Mouse (Mus musculus) c-Kit-positive CD71-positive TER-119-negative erythroid progenitor cells, embryonic 14.5 days (primary cell): ENCODE data around the gene Traf3ip2.

ENCODE experiments used
- DNase-seq: peaks from one replicate; pipeline ENCODE4 v3.0.0-alpha.2; 2013; ENCODE audit warnings: low read depth

Traf3ip2 gene

DNA sequence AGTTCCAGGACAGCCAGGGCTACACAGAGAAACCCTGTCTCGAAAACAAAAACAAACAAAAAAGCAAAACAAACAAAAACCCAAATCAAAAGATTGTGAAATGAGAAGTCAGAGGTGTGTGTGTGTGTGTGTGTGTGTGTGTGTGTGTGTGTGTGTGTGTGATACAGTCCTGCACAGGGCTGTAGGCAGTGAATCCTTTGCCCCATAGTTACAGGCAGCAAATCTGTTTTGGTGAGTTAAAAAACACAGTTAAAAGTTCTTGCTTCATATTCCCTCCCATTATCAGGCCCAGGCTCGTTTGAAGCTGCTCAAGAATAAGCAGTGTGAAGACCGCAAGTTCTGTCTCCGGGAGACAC lies at the start of gene Traf3ip2:
Gene Traf3ip2 (plus strand): TSS at position 302 of the 356 bp plus-strand sequence.
- no peak for DNase-seq

DNA sequence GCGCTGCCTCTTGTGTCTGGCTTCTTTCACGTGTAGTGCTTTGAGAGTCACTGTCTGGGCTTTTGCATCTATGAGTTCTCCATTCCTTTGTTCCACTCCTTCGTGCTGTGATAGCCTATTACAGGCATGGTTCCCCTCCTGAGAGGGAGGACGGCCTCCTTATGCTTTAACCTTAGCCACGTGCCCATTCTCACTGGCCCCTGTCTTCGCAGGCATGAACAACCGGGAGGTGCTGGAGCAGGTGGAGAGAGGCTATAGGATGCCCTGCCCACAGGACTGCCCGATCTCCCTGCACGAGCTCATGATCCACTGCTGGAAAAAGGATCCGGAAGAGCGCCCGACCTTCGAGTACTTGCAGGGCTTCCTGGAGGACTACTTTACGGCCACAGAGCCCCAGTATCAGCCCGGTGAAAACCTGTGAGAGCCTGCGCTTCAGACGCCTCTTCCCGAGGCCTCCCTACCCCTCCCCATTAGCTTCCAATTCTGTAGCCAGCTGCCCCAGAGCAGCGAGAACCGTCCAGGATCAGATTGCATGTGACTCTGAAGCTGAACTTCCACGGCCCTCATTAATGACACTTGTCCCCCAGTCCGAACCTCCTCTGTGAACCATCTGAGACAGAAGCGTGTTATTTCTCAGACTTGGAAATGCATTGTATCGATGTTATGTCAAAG lies 49.0 kb upstream of the Traf3ip2 start:
- no peak for DNase-seq

DNA sequence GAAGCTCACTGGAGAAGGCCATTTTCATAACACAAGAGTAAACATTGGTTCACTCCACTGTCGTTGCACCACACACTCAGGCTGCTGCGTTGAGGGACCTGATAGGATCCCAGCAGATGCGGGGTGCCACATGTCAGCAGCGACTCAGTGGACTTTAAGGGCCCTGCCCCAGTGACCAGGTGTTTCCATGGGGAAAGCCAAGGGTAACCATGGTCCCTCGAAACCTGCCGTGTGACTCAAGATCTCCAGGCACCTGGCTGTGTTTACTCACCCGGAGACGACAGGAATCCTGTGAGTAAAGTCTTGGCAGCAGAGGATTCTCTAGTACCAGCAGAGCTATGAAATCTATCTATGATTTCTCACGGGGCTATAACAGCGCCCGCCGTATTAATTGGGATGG lies 45.8 kb upstream of the Traf3ip2 start:
- DNase-seq: no peak

DNA sequence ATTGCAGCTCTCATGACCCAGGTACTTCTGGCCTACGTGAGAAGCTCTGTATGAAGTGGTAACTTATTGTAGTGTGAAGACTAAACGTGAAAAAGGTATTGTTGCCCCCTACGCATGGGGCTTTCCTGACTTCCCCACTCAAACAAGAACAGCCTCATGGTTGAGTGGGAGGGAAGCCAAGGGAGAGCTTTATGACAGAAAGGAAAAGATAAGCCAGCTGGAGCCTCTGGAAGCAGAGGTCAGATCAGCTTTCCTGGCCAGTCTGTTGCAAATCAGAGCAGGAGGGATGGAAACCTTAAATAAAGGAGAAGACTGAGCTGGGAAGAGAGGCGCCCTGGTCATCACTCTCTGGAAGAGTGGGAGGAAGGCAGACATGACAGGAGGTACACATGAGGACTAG lies 43.7 kb upstream of the Traf3ip2 start:
- DNase-seq: no peak

DNA sequence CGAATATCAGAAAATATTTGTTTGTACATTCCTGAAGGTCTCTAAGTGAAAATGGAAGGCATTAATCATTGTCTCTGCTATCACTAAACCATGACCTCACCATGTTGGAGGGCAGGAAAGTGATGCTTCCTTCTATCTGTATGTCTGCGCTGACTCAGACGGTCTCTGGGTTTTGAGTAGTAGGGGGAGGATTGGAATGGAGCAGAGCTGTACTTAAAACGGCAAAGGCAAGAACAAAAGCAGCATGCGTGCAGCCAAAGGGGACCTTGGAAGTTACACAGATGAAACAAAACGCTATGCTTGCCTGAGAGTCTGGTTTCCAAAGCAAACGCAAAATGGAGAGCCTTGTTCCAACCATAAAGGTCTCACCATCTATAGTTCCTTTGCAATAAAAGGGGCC lies 41.7 kb upstream of the Traf3ip2 start:
- no peak for DNase-seq

DNA sequence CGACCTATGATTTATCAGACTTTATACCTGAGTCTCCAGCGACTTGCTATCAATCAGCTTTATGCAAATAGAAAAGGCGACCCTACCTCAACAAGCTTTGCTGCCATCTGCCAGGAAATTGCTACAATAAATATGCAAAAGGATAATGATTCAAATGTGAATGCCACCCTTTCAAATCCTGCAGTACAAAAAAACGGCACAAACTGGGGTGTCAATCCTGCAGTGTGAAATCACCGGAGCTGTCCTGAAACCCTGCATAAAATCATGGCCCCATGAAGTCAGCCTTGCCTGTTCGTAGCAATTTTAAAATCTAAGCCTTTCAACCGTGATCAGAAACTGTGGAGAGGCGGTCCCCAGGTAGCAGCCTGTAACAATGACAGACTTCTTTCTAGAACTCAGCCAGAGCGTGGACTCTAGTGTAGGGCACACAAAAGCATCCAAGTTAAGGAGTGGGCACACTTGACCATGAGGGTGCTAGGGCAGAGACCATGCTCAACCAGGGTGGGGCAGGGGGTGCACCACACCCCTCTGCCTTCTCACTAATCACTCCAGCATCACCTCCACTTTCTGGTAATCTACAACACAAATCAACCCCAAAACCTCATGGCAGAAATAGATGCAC lies 40.6 kb upstream of the Traf3ip2 start:
- DNase-seq: no peak

DNA sequence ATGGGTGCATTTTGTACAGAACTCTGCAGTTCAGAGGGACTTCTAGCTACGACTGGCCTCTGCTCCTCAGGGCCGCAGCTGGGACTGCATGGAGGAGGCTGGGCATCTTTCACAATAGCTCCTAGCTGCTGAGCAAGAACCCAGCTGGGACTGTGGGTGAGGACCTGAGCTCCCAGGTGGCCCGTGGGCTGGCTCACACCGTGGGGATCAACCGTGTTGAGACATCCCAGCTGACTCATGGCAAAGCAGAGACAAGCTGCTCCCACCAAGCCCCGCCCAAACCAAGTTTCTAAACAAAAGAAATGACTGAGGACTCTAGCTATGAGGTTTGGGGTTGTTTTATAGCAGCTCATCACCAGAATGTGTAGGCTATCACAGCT lies 40.1 kb upstream of the Traf3ip2 start:
- DNase-seq: no peak

DNA sequence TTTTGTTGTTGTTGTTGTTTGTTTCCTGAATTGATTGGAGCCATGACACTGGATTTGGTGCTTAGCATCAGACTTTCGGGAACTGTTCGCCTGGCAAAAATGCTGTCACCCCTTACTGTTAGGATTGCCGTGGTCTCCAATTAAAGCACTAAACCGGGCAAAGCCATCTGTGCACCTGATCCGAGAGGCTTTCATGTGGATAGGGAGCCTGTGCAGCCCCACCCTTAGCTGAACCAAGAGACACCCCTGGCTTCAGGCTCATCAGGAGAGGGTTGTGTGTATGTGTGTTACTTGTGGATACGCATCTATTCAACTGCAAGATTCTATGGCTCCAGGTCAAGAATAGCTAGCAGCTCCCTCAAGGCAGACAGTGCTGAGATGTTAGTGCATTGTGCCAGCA lies 36.3 kb upstream of the Traf3ip2 start:
- no peak for DNase-seq

DNA sequence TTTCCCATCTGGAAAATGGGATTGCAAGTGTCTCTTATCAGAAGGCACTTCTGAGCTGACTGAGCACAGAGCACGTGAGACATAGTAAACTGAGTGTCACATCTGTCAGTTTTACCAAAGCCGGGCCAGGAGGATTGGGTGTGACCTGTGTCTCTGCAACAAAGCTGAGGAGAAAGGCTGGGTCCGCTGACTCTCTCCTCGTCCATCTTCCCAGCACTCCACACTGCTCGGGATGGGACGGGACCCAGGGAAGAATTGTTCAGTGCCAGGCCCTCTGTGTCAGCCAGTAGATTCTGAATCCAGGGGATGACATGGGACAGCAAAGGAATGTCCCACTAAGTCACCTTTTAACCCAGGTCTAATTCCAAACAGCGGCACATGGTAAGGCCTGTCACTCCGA lies 32.3 kb upstream of the Traf3ip2 start:
- DNase-seq: no peak

DNA sequence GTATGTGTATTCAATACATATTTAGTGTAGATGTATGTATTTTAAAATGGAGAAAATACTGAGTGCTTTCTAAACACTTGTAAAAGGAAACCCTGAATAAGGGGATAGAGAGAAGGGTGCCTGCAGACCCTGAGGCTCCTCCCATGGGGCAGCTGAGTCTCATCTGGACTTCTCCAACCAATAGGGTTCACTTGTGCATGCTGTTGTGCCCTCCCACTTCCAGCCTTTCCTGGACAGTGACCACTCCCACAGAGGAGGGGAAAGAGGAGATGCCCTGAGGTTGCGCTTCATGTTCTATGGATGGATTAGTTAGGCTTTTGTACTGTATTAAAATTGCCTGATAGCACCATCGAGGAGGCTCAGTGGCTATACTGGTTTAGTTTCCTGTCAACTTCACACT lies 30.3 kb upstream of the Traf3ip2 start:
- no peak for DNase-seq

DNA sequence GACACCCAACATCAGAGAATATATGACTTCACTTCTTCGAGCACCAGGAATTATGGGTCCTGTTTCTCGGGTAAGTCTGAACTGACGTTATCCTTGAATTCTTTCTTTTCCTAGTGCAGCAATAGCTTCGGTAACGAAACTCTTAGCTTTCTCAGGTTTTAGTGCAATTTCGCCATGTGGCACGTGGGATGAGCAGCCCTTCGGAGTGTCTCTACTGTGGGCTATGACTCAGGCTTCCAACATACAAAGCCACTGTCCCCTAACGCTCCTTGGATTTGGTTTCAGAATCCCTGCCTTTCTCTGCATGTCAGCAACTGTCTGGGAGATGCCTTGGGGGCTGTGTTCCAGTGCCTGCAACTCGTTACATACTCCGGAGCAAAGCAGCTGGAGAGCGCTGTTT lies 29.0 kb upstream of the Traf3ip2 start:
- no peak for DNase-seq

DNA sequence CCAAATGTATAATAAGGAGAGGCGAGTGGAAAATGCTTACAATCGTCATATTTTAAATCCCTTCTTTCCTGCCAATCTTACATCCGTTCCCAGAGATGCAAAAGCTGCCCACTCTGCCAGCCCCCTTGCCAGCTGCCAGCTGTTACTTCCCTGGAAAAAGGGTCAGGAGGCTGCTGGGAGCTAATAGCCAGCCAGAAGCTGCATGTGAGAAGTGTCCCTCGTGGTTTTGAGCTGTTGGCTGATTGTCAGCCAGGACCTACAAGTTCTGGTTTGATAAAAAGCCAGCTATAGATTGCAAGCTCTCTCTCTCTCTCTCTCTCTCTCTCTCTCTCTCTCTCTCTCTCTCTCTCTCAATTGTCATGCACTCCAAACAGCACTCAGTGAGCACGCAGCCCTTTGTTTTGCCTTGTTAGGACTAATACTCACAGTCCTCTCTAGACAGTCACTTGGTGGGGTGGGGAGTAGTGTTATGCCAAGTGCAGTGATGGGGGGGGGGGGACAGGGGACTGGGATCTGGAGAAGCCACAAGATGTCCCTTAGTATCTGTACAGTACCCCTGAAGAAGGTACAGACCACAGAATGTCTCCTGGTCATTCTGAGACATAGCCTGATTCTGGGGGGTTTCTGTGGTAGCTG lies 25.3 kb upstream of the Traf3ip2 start:
- no peak for DNase-seq

DNA sequence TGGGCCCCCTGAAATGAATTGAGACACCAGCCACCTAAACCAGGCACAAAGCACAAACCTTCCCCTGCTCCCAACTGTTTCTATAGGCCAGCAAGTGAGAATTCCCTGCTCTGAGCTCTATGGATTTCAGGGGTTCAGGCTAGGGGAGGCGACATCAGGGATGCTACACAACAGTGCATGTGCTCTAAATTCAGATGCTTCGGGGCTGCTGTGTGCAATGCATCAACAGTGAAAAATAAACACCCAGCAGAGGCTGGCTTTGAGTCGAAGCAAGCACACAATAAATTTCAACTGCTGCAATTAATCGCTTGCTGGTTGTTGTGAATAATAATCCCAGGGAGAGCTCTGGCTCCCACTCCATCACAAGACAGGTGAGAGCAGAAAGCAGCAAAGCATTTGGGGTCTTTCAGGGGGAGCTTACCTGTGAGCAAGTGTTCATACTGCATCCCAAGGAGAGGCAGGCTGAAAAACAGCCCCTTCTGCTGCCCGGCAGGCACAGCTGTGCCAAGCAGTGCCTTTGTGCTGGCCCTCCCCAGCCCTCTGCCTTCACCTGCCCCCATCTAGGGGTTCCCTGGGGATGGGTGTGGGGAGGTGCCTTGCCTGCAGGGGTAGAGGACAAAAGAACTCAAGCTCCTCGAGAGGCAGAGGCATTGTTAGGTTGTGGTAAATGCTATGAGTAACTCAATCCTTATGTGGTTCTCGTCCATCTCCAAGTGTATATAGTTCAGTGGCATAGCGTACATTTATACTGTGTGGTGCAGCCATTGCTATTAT lies 24.6 kb upstream of the Traf3ip2 start:
- no peak for DNase-seq

DNA sequence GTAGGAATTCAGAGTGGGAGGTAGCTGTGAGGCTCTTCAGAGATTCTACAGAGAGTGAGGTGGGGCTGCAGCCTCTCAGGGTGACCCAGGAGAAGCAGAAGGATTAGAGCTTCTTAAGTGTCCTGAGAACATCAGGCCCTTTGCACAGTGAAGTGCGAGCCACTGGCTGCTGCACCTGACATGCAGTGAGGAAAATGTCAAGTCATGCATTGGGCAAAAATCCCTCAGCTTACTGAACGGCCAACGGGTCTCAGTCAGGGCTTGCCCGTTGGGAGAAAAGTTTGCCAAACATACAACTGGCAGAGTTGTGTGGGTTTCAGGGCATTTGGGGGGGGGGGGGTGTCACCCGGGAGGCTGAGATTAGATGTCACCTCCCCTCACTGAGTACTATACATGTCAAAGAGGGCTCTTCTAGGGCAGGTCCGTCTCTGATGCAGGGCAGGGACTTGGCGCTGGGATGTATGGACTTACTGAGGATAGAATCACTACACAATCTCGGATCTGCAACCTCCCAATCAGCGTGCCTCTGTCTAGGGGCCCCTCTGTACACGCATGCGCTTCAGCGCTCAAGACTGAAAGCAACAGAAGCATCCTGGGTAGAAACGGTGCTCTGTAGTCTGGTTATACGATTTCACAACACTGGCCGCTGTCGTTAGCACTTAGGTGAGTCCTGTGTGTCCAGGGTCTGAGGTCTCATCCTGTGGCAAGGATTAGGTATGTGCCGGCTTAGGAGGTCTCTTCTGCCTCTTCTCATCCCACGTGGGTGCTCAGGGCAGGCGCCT lies 22.8 kb upstream of the Traf3ip2 start:
- DNase-seq: no peak

DNA sequence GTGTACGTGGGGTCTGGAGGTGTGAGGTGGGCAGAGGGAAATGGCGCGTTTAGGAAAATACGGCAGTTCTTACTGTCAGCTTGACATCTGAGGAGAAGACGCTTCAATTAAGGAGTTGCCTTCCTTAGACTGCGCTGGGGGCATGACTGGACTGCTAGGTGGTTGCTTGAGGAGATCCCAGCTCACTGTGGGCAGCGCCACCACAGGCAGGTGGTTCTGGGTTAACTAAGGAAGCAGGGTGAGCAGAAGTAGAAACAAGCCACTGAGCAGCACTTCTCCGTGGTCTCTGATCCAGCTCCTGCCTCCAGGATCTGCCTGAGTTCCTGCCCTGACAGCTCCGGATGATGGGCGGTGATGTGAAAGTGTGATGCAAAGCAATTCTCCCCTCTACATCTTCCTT lies 22.1 kb upstream of the Traf3ip2 start:
- DNase-seq: no peak

DNA sequence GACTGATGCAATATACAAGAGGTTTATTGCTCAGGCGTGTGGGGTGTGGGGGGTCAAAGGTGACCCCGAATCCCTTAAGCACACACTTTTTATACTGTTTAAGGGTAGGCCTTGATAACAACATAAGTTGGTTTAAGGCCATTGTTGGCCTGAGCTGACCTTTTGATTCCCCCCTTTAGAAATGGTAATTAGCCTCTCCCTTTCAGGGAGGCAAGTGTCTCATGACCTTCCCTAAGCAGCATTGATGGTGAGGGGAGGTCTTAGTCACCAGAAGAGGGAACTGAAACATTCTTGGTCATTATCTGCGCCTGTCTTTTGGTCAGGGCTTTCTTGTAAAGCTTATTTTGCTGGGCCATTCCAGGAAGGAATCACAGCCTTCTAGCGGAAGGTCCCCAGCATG lies 20.2 kb upstream of the Traf3ip2 start:
- DNase-seq: no peak

DNA sequence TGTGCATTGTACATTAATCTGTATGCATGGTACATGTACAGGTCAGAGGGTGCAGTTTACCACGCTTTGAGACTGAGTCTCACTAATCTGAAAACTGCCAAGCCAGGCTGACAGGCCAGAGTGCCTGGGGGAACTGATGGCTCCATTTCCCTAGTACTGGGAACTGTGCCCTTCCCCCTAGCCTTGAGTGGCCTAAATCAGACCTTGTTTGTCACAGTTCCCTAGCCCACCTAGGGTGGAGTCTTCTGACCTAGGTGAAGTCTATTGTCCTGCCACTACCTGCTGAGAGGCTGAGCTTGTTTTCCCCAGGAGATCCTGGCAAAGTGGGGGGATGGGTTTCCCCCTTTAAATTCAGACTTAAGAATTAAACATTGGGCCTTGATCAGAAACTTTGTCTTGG lies 18.0 kb upstream of the Traf3ip2 start:
- DNase-seq: no peak

DNA sequence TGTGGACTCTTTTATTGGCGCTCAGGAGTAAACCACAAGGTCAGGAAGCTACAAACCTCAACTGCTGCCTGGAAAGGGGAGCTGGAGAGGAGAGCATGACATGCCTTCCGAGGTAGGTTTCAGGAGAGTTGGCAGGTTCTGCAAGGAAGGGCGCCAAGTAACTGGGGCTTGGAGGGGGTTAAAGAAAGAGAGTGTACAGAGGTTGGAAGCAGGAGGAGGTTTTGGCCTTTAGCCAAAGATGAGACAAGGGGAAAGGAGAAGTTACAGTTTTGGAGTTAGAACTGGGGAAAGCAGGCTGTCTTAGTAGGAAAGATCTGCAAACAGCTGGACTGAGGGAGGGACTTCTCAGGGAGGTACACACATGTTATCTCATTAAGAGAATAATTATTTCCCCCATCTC lies 16.9 kb upstream of the Traf3ip2 start:
- DNase-seq: no peak

DNA sequence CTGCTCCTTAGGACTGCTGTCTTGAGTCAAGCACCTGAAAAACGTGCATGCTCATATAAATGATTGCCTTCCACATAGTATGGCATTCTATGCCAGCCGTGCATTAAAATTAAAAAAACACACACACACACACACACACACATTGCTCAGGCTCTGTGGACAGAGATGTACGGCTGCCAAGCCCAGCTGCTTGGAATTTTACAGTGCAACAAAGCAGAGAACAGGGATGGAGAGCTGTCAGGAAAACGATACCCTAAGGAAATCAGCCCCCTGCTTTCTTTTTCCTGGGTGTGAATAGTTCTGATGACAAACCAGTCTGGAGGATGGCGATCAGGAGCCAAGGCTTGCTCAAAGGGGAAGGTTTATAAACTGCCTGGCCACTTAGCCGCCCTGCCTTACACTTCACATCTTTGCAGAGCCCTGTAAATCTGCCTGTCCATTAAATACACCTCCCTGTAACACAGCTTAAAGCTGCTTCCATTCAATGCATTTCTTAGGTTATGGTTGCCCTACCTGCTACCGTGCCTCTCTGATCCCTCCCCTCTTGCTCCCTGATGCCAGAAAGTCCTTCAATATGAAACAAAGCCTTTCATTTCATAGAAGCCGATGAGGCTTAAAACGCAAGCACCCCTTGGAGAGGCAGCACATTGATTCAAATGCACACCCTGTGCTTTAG lies 15.5 kb upstream of the Traf3ip2 start:
- DNase-seq: no peak

DNA sequence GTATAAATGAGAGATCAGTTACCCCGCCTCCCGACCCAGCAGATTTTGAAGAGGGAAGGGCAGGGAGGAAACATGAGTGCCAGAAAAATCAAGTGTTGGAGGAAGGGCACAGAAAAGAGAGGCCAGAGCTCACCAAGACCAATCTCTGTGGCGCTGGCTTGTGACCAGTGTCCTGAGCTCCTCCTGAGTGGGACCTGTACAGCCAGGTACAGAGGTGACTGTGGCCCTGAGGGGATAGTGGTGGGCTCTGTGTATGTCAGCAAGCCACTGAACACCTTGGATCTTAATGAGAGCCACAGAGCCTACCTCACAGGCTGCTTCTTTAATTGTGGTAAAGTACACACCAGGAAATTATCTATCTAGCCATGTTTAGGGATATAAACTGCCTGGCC lies 14.9 kb upstream of the Traf3ip2 start:
- DNase-seq: no peak

DNA sequence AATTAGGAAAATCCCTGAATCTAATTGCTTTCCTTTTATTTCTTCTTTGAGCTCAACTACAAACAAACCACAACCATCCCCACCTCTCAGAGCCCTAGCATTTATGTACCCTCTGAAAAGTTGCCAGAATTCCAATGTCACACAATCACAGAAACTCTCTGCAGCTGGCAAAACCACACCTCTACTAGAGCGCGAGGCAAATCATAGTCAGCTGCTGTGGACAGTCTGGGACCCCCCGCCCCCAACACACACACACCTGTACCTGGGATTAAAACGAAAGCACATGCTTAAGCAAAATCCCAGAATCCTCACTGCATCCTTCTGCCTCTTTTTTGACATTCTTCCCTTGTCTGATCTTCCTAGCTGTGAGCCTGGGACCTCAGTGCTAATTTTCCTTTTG lies 13.1 kb upstream of the Traf3ip2 start:
- no peak for DNase-seq

DNA sequence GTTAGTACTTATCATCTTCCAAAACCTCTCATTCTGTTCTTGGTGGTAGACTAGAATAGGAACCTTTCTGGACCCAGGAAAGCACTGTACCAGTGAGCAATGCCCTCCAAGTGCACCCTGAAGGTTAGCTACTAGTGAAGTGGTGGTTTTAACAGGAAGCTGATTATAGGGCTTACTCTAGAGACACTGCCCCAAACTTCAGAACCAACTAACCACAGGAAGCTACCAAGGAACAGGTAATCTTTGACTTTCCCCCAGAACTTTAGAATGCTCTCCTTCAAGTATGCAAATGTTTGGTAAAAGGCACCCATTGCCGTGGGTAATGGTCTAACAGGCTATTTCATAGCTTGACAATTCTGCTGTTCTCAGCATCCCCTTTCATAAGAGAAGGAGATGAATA lies 12.6 kb upstream of the Traf3ip2 start:
- DNase-seq: no peak
